14 mouse cellular contexts compared by ENCODE assay signal in genomic region chr13:49470806-49471205, GRCm38 (mm10). TPM values are rescaled to one million over a fixed set of nuclear protein-coding genes. Genes with fewer than 3 reads are reported as not detected.
DNase-seq lines count a peak whose midpoint lies in the region; TF ChIP-seq lines count a peak whose summit lies in the region.
"Had no signal": no experiment of that assay in that cellular context is flagged by ENCODE, and none has a peak within 500 bp of the region (broad histone marks: within the 10 kb centered on the region; RNA-seq: fewer than 3 reads in every experiment).

No protein-coding gene starts in this region.

- H3K27ac ChIP-seq in gastrocnemius, adult 2 months, result peak overlapping the region; percentile 69
- H3K27ac ChIP-seq: embryonic facial prominence, embryonic 13.5 days; forebrain, embryonic 13.5 days had no signal

- intact Hi-C loops in gastrocnemius, adult 2 months (cut with DNase I), result no loop called here
- intact Hi-C loops in heart, postnatal 14 days (cut with DNase I), result no loop called here

- H3K4me3 ChIP-seq in gastrocnemius, adult 2 months, result no peak overlapping the region
- H3K4me3 ChIP-seq: embryonic facial prominence, embryonic 13.5 days; forebrain, embryonic 13.5 days; stomach, embryonic 15.5 days had no signal

- no peak for DNase-seq in gastrocnemius, adult 2 months
- DNase-seq in gastrocnemius, postnatal 4 days (ENCODE audit: low spot score in 2 of 2), result no peak
- DNase-seq in ovary, adult 18-20 months (ENCODE audit: low spot score), result peak; percentile 62
- DNase-seq in ovary, postnatal 14 days (ENCODE audit: low spot score), result no peak
- DNase-seq in heart, postnatal 14 days, result peak; percentile 55 to 66
- peak; percentile 37 for DNase-seq in skeletal muscle tissue, adult 2 months (ENCODE audit: low read depth, low spot score)
- no peak for DNase-seq in urinary bladder, adult 2 months (ENCODE audit: low spot score)
- no peak for DNase-seq in right cerebral cortex, postnatal 10 days (ENCODE audit: low spot score in 2 of 2)
- DNase-seq: kidney, postnatal 4 days; right cerebral cortex, postnatal 4 days; thymus, postnatal 4 days had no signal

- no peak for TF ChIP-seq CTCF in gastrocnemius, adult 2 months (IDR thresholded peaks at IDR 0.05)

RNA-seq across cellular contexts. Expression of gene Tes3-ps, which starts 22.3 kb away (rescaled TPM):
- 1 to 10 TPM; 1.7 to 2.4 TPM for total RNA-seq in gastrocnemius, adult 2 months (2021)
- total RNA-seq in gastrocnemius, postnatal 4 days (2021), result 1 to 10 TPM; 1.6 to 1.8 TPM
- total RNA-seq in heart, postnatal 14 days (2021), result 1 to 10 TPM; 1.2 to 1.4 TPM
- 0.14 and 0.25 TPM in 2 replicates for polyA plus RNA-seq in urinary bladder, adult 2 months (2012; rRNA removed)

RNA-seq across cellular contexts. Expression of gene Ecm2, which starts 33.8 kb away (rescaled TPM):
- total RNA-seq in gastrocnemius, adult 2 months (2021), result 10 to 100 TPM in 1 of 2 experiments, 1 to 10 TPM in 1; 8.0 to 15.0 TPM
- total RNA-seq in gastrocnemius, postnatal 4 days (2021), result 10 to 100 TPM; 11.7 to 14.8 TPM
- 10 to 100 TPM; 16.4 to 19.1 TPM for total RNA-seq in heart, postnatal 14 days (2021)
- polyA plus RNA-seq in urinary bladder, adult 2 months (2012; rRNA removed), result 11.8 and 13.4 TPM in 2 replicates

RNA-seq across cellular contexts. Expression of gene Ippk, which starts 49.8 kb away (rescaled TPM):
- 1 to 10 TPM; 5.6 to 6.3 TPM for total RNA-seq in gastrocnemius, adult 2 months (2021)
- 1 to 10 TPM; 7.0 to 8.9 TPM for total RNA-seq in gastrocnemius, postnatal 4 days (2021)
- total RNA-seq in heart, postnatal 14 days (2021), result 1 to 10 TPM; 7.1 to 7.4 TPM
- polyA plus RNA-seq in urinary bladder, adult 2 months (2012; rRNA removed), result 10.0 and 12.4 TPM in 2 replicates

Comparison
In these comparisons a context has a peak if more than half of its experiments do, and no peak if none do; other contexts are left out.
1. DNase-seq: peak in ovary, adult 18-20 months (single experiment), heart, postnatal 14 days (2 of 2) and skeletal muscle tissue, adult 2 months (single experiment); none in gastrocnemius, adult 2 months (single experiment), gastrocnemius, postnatal 4 days (0 of 2), ovary, postnatal 14 days (single experiment), urinary bladder, adult 2 months (single experiment) and right cerebral cortex, postnatal 10 days (0 of 2).